Mouse (Mus musculus) hindbrain, embryonic 16.5 days (tissue): ENCODE measurements at regions not wholly inside any gene's neighbourhood (a gene's known extent, or its start where the extent isn't known, plus 50 kb on each side); places are given as distances from the start of the nearest gene placed in this dataset.
"Not testable (repeated sequence)": the region's sequence is repeated elsewhere in the genome, so short reads cannot be mapped to it uniquely, and the experiment has no call there.

Source experiments
- ATAC-seq: fragments of 200-750 bp; cut with Nextera tagmentation; 2 replicates; pipeline ENCODE4 v1.8.0; 2017; ENCODE audit warnings: moderate TSS enrichment, moderate library complexity
- H3K27ac ChIP-seq: fragments of 300-500 bp; sonication (generic); 2 replicates; pipeline ENCODE4 v1.5.1; 2014; ENCODE audit warnings: low read depth, mild to moderate bottlenecking, control low read depth, low read length, moderate library complexity
- H3K27me3 ChIP-seq: fragments of 300-500 bp; sonication (generic); replicated peaks from 2 replicates; pipeline ENCODE4 v1.6.1; 2014; ENCODE audit warnings: low read length; ENCODE audit not compliant: control insufficient read depth, insufficient read depth
- H3K36me3 ChIP-seq: fragments of 300-500 bp; sonication (generic); 2 replicates; pipeline ENCODE4 v1.6.1; 2014; ENCODE audit warnings: mild to moderate bottlenecking, low read length, moderate library complexity, mixed read lengths; ENCODE audit not compliant: control insufficient read depth, insufficient read depth
- H3K4me1 ChIP-seq: fragments of 300-500 bp; sonication (generic); 2 replicates; pipeline ENCODE4 v1.6.1; 2014; ENCODE audit warnings: low read depth, low read length; ENCODE audit not compliant: control insufficient read depth, insufficient read depth
- H3K4me2 ChIP-seq: fragments of 300-500 bp; sonication (generic); 2 replicates; pipeline ENCODE4 v1.6.1; 2014; ENCODE audit warnings: mild to moderate bottlenecking, low read length, control low read depth, moderate library complexity
- H3K4me3 ChIP-seq: fragments of 300-500 bp; sonication (generic); 2 replicates; pipeline ENCODE4 v1.5.1; 2014; ENCODE audit warnings: mild to moderate bottlenecking, low read length, control low read depth, moderate library complexity
- H3K9ac ChIP-seq: fragments of 300-500 bp; sonication (generic); 2 replicates; pipeline ENCODE4 v1.6.1; 2014; ENCODE audit warnings: low read depth, mild to moderate bottlenecking, control low read depth, low read length, moderate library complexity
- H3K9me3 ChIP-seq: fragments of 300-500 bp; sonication (generic); 2 replicates; pipeline ENCODE4 v1.6.1; 2014; ENCODE audit warnings: mild to moderate bottlenecking, low read length, moderate library complexity; ENCODE audit not compliant: control insufficient read depth
- WGBS: fragments of 180-500 bp; shearing (Covaris S2); extraction: QIAGEN DNeasy Blood & Tissue Kit; methylation state at CpG from one replicate; pipeline ENCODE4 v1.1.7; 2014; 5-methylcytosine and 5-hydroxymethylcytosine counted together

DNA sequence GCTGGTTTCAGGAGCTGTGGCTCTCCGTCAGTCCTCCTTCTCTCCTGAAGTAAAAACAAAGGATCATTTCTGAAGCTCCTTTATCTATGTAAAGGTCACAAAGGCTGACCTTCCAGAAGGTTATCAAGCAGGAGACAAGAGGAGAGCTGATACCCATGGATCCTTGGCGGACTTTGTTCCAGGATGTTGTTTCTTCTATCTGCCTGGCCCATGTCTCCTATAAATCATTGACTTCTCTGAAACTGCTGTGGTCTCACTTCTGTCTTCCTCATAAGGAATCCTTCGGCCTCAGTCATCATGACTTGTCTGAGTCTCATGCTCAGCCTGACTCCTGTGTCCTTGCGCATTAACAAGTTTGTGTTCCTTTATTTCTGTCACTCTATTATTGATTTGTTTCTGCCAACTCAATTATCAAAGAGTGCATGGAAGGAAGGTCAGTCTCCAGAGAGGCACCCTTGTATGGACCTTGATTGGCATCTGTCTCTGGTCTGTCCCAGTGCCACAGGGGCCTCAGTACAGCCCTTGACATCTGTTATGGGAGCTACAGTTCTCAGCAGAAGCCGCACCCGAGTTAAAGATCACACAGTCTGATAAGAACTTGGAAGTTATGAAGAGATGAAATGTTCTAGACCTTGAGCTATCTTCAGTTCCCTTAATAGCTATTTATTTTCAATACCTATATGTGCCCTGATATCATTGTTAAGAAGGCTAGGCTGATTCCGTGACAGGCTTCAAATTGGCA lies 53.2 kb upstream of the Dazl start:
- Histone ChIP-seq H3K27me3 (no peaks in the 10 kb centered on the region), H3K36me3 (no peaks in the 10 kb centered on the region), H3K9ac (no peak overlapping the region), H3K4me3 (no peak overlapping the region), H3K4me1 (no peaks in the 10 kb centered on the region), H3K9me3 (no peaks in the 10 kb centered on the region), H3K4me2 (no peak overlapping the region), H3K27ac (no peak overlapping the region)
- ATAC-seq = no peak
- WGBS = 93% methylated on average over 7 of the region's 7 CpGs

DNA sequence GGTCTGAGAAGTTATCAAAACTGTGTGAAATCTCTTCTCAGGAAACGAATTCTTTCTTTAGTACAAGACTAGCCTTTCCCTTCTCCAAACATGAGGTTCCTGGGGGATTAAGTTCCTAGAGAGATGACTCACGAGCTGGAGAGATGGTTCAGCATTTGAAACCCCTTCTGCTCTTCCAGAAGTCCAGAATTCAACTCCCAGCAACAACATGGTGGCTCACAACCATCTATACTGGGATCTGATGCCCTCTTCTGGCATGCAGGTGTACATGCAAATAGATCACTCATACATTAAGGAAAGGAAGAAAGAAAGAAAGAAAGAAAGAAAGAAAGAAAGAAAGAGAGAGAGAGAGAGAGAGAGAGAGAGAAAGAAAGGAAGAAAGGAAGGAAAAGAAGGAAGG lies 60.4 kb upstream of the Dazl start:
- H3K27me3 ChIP-seq, H3K4me2 ChIP-seq, H3K27ac ChIP-seq, H3K36me3 ChIP-seq, H3K4me1 ChIP-seq, H3K9ac ChIP-seq, ATAC-seq, H3K4me3 ChIP-seq, H3K9me3 ChIP-seq: not testable (repeated sequence)
- 62% methylated on average over 2 of the region's 2 CpGs for WGBS

DNA sequence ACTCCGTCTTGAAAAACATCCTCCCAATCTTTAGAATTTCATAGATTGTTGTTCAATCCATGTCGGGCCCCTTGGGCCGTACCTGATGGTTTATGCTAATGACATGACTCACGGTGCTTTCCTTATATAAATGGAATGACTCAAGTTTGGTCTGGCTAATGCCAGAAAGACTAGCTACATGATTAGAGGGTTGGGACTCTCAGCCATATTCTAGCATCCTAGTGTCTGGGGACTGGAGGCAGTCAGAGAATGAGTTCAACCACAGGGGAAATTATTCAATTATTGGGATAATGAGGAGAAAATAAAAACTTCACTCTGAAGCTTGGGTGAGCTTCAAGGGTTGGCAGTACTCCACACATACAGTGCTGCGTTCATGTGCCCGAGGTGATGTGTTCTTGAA lies 60.9 kb upstream of the Dazl start:
- no peaks in the 10 kb centered on the region for H3K4me1 ChIP-seq
- peaks cover 4% of the 10 kb centered on the region; the same call in 1 of the 2 replicates for H3K9me3 ChIP-seq
- no peak overlapping the region for H3K4me3 ChIP-seq
- no peaks in the 10 kb centered on the region for H3K27me3 ChIP-seq
- H3K36me3 ChIP-seq = no peaks in the 10 kb centered on the region
- no peak overlapping the region for H3K27ac ChIP-seq
- ATAC-seq = no peak
- no peak overlapping the region for H3K4me2 ChIP-seq
- no peak overlapping the region for H3K9ac ChIP-seq
- 87% methylated on average over 6 of the region's 6 CpGs for WGBS

DNA sequence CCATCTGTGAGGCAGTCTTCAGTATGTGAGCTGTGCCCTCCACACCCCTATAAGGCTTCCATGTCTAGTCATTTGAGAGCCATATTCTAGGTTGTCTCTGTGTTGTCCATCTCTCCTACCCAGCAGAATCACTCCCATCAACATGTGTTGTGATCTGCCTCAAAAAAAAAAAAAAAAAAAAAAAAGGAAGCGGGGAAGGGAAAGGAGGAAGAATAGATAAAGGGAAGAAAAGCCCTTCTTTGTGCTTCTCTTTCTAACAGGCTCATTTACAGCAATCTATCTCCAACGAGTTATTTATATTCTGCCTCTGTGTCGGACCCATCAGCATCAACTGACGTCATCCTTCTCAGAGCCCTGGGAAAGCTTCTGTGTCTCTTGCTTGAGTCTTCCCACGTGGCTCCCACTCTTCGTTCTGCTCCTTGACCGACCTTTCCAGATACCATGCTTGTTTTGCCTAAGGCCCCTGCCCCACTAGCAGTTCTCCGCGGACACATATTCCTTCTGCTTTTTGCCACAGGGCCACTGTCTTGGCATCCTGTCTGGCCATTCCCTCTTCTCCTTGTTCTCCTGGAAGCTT lies 68.3 kb upstream of the Dazl start:
- WGBS = 82% methylated on average over 9 of the region's 9 CpGs

DNA sequence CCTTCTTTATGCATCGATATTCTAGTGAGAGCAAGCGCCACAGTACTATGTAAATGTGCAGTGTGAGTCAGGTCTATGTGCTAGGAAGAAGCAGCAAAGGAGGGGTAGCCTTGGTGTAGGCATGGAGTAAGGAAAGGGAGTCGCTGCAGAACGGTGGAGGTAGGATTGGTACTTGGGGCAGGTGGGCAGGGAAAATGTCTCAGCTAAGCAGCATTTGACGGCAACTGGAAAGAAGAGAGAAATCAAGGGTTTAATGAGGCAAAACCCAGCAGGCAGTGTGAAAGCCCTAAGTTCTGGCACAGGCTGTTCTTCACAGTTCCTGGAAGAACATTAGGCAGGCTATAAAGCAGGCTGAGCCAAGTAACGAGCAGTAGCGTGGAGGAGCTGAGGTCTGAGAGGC lies 72.0 kb upstream of the Dazl start:
- no peak overlapping the region for H3K4me3 ChIP-seq
- WGBS = 84% methylated on average over 7 of the region's 7 CpGs
- no peak for ATAC-seq
- no peaks in the 10 kb centered on the region for H3K27me3 ChIP-seq
- no peaks in the 10 kb centered on the region for H3K9me3 ChIP-seq
- H3K36me3 ChIP-seq = no peaks in the 10 kb centered on the region
- H3K27ac ChIP-seq = no peak overlapping the region
- no peak overlapping the region for H3K9ac ChIP-seq
- H3K4me2 ChIP-seq = no peak overlapping the region
- H3K4me1 ChIP-seq = no peaks in the 10 kb centered on the region

More for the DNA sequence above, 68.3 kb upstream of the Dazl start:
- no peaks in the 10 kb centered on the region for H3K36me3 ChIP-seq
- H3K9me3 ChIP-seq = no peaks in the 10 kb centered on the region
- H3K27ac ChIP-seq = no peak overlapping the region
- no peak overlapping the region for H3K4me3 ChIP-seq
- H3K27me3 ChIP-seq = no peaks in the 10 kb centered on the region
- ATAC-seq = no peak
- H3K9ac ChIP-seq = no peak overlapping the region
- no peak overlapping the region for H3K4me2 ChIP-seq
- no peaks in the 10 kb centered on the region for H3K4me1 ChIP-seq

DNA sequence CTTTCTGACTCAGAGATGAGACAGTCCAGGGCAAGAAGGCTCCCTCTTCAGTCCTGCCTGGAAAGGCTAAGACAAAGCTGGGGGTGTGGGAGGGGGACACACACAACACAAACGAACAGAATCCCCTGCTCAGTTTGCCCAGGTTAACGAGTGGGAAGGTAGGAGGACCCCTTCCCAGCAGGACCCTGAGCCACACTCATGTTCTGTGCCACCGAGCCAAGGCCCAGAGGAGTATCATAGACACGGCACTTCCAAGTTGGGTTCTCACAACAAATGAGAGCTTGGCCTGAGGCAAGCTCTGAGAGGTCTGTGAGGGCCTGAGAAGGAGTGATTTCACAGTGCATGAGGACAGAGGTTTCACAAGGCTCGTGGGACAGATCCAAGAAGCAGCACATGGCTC lies 72.7 kb upstream of the Dazl start:
- H3K27ac ChIP-seq = no peak overlapping the region
- no peak for ATAC-seq
- H3K36me3 ChIP-seq = no peaks in the 10 kb centered on the region
- H3K27me3 ChIP-seq = no peaks in the 10 kb centered on the region
- WGBS = 77% methylated on average over 5 of the region's 5 CpGs
- H3K4me3 ChIP-seq = no peak overlapping the region
- no peak overlapping the region for H3K9ac ChIP-seq
- H3K9me3 ChIP-seq = no peaks in the 10 kb centered on the region
- no peak overlapping the region for H3K4me2 ChIP-seq
- no peaks in the 10 kb centered on the region for H3K4me1 ChIP-seq

DNA sequence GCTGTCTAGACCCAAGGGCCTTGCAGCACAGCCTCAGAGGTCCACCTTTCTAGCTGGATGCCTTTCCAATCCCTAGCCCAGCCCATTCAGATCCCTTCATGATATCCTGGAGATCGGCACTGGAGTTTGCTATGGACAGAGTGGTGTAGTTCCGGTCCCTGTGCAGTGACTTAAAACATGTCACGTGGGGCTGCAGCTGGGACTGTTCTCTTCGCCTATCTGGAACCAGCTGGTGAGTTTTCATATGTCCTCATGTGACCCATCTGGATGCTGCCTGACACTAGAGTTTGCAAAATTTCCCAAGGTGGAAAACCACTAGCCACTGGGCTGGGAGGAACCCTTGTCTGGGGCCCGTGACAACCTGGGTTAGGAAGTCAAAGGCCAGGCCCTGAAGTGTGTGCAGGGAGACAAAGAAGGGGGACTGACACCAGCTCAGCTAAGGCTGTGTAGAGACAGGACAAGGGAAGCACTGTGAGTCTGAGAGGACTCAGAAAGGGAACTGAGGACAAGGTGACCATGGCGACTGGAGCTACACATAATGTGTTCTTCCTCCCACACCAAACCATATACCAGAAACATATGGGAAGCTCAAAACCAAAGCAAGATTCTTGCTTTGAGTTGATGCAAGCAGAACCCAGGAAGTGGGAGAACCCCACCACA lies 75.9 kb upstream of the Dazl start:
- ATAC-seq = no peak
- WGBS = 85% methylated on average over 6 of the region's 6 CpGs
- H3K4me2 ChIP-seq = no peak overlapping the region

DNA sequence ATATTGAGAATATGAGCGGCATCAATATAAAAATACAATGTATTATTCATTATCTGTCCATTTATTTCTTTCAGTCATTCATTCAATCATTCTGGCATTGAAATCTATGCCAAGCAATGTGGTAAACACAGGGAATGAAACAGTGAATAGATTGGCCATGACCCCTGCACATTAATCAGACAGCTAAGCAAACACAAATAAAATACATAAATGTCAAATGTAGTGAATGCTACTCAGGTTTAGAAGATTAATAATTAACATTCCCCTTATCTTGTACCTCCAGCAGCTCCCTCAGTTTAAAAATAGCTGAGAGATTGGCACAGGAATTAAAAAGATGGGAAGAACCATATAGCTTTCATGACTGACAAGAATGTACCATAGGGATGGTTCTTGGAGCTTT lies 77.0 kb upstream of the Dazl start:
- H3K27ac ChIP-seq = no peak overlapping the region
- 82% methylated on average over 1 of the region's 1 CpGs for WGBS
- no peak overlapping the region for H3K4me3 ChIP-seq
- no peaks in the 10 kb centered on the region for H3K36me3 ChIP-seq
- H3K4me2 ChIP-seq = no peak overlapping the region
- no peaks in the 10 kb centered on the region for H3K4me1 ChIP-seq
- no peak overlapping the region for H3K9ac ChIP-seq
- no peaks in the 10 kb centered on the region for H3K27me3 ChIP-seq
- ATAC-seq = no peak
- H3K9me3 ChIP-seq = no peaks in the 10 kb centered on the region

More for the DNA sequence above, 75.9 kb upstream of the Dazl start:
- H3K36me3 ChIP-seq = no peaks in the 10 kb centered on the region
- H3K4me3 ChIP-seq = no peak overlapping the region
- H3K27ac ChIP-seq = no peak overlapping the region
- no peaks in the 10 kb centered on the region for H3K4me1 ChIP-seq
- no peaks in the 10 kb centered on the region for H3K9me3 ChIP-seq
- no peak overlapping the region for H3K9ac ChIP-seq
- H3K27me3 ChIP-seq = no peaks in the 10 kb centered on the region

DNA sequence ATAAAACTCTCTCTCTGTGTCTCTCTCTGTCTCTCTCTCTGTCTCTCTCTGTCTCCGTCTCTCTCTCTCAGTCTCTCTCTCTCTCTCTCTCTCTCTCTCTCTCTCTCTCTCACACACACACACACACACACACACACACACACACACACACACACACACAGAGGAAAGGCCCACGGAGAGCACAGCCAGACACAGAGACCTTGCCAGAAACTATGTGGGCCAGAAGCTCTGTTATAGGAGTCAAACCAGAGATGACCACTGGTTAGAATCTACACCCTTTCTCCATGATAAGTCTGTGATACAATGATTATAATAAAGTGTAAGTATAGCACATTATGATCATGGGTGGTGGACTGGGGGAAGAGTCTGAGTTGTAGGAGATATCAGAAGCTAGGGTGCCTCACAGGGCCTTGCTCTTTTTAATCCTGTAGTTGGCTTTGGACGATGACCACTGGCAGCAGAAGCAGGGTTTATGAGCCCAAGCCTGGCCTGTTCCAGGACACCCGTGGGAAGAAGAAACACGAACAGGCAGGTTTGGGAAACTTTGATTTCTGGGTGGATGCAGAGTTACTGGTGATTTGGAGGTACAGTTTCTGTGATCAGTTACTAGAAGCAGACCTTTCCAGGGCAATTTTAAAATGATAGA lies 80.2 kb upstream of the Dazl start:
- Histone ChIP-seq H3K9me3 (no peaks in the 10 kb centered on the region), H3K27me3 (no peaks in the 10 kb centered on the region), H3K9ac (no peak overlapping the region), H3K27ac (no peak overlapping the region), H3K4me2 (no peak overlapping the region), H3K4me1 (no peaks in the 10 kb centered on the region), H3K4me3 (no peak overlapping the region), H3K36me3 (no peaks in the 10 kb centered on the region)
- ATAC-seq = no peak
- 87% methylated on average over 5 of the region's 5 CpGs for whole genome bisulfite sequencing
